Mouse (Mus musculus) neutrophil, adult 5-6 weeks (primary cell): ENCODE measurements around the gene Rtkn. TPM values are rescaled to one million over a fixed set of nuclear protein-coding genes. Genes with fewer than 3 reads are reported as not detected.

Experiments
- ATAC-seq: fragments of 151-379, 151-347 bp; 2 replicates; pipeline ENCODE4 v1.8.0; 2017; ENCODE audit warnings: mild to moderate bottlenecking, moderate TSS enrichment; ENCODE audit not compliant: insufficient number of reproducible peaks, poor library complexity, low FRiP score, severe bottlenecking; ENCODE audit errors: extremely low read depth
- total RNA-seq: library from RNA; stranded (forward); fragments of 200-1000 nt; gene quantifications from 2 replicates; pipeline ENCODE4 v1.2.3, GENCODE M21; 2017

Rtkn gene
- total RNA-seq, 1 experiment from 2014 or later = not detected

DNA sequence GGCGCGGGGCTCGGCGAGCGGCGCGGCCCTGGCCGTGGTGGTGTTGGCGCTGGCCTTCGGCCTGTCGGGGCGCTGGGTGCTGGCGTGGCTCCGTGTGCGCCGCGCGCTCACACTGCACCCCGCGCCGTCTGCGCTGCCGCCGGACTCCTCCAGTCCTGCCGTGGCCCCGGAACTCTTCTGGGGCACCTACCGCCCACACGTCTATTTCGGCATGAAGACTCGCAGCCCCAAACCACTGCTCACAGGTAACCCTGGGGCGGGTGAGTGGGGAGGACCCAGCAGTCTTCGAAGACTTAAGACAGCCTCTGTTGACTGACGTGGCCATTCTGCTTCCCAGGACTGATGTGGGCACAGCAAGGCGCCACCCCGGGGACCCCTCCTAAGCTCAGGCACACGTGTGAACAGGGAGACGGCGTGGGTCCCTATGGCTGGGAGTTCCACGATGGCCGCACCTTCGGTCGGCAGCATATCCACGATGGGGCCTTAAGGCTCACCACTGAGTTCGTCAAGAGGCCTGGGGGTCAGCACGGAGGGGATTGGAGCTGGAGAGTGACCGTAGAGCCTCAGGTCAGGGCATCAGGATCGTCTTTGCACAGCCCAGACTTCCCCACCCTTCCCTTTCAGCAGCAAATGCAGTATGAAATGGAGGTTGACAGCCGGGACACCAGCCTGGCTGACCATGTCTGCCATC lies 19.4 kb upstream of the Rtkn start:
- no peak for ATAC-seq

DNA sequence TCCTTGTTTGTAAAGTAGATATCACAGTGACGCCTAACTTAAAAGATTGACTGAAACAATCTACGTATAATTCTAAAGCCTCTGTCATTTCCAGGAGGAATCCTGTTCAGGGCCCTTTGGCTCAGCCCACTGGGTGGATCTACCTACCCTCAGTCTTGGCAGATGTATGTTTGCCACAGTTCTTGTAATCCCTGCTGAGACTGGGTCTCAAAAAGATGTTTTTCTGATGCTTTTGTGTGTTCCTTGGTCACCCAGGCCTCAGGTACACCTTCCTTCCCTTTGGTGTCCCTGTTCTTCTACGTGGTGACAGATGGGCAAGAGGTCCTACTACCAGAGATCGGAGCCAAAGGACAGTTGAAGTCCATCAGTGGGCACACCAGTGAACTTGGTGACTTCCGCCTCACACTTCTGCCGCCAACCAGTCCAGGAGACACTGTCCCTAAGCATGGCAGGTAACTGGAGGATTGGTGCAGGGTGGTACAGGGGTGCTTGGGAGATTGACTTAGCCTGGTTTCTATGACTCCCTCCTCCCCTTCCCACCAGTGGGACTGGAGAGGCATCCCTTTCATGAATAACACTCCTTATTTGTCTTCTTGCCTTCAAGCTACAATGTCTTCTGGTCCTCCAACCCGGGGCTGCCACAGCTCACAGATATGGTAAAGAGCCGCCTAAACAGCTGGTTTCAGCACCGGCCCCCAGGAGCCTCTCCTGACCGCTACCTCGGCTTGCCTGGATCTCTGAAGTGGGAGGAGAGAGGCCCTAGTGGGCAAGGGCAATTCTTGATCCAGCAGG lies 18.7 kb upstream of the Rtkn start:
- ATAC-seq = no peak

DNA sequence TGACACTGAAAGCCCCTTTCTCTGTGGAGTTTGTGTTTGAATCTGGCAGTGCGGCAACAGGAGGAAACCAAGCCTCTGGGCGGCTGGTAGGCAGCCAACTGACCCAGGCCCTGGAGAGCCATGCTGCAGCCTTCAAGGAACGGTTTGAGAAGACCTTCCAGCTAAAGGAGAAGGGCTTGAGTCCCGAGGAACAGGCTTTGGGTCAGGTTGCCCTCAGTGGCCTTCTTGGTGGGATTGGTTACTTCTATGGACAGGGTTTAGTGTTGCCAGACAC lies 18.2 kb upstream of the Rtkn start:
- ATAC-seq = no peak

DNA sequence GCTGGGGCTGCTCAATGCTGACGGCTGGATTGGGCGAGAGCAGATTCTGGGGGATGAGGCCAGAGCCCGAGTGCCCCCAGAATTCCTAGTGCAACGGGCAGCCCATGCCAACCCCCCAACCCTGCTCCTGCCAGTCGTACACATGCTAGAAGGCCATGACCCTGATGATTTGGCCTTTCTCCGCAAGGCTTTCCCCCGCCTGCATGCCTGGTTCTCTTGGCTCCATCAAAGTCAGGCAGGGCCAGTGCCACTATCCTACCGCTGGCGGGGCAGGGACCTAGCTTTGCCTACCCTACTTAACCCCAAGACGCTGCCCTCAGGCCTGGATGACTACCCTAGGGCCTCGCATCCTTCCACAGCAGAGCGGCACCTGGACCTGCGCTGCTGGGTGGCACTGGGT lies 17.6 kb upstream of the Rtkn start:
- no peak for ATAC-seq

DNA sequence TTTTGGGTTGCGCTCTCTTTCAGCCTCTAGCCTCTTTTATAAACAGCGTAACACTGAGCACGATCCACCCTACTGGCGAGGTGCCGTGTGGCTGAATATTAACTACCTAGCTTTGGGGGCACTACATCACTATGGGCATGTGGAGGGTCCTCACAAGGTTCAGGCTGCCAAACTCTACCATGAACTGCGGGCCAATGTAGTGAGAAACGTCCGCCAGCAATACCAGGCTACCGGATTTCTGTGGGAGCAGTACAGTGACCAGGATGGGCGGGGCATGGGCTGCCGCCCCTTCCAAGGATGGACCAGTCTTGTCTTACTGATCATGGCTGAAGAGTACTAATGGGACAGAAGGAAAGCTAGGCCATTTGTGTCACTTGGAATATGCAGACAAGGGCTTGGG lies 16.9 kb upstream of the Rtkn start:
- ATAC-seq = no peak

DNA sequence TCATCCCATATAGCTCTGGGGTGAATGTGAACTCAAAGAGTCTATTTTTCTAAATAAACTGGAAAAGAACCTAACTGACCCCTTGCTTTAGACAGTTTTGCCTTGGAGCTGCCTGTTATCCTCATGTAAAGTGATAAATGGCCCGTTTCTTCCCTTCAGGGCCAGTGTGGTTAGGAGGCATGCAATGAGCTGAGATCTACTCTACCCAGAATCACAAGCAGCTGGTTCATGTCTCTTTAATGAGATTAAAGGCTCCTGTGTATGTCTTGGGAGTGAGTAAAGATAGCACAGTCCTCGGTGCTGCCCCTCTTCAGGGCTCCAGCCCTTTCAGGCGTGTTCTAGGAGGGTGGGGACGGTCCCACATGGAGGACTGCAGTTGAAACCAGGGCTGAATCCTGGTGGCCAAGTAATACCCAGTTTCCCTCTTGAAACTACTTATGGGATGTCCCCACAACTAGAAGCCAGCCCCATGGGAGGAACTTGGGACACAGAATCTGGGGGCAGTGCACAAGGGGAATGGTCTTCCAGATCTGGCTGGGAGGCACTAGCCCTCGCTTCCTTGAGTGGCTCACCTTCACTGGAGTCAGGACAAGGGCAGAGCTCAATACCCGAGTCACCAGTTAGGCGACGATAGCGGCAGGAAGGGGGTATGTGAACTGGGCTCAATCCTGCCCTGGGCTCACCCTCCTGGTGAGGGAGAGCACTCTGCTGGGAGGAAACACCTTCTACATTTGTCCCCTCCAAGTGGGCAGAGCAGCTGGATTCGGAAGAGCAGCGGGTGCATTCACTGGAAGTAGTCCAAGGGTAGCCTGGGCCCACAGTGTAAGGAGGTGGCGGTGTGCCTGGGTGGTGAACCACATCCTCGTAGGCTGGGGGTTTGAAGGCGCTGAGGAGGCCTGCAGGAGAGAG lies 16.2 kb upstream of the Rtkn start:
- no peak for ATAC-seq

DNA sequence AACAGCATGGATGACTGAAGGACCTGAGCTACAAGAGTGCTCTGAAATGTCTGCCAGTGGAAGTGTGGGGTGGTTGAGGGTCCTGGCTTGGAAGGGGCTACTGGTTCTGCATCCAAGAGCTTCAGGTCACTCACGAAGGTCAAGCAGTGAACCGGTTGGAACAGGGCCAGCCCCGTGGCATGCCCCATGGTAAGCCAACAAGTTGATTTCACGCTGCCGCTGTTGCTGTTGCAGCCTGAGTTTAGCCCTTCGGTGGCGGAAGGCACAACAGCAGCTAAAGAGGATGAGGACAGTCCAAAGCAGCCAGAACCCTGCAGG lies 15.6 kb upstream of the Rtkn start:
- ATAC-seq = no peak

DNA sequence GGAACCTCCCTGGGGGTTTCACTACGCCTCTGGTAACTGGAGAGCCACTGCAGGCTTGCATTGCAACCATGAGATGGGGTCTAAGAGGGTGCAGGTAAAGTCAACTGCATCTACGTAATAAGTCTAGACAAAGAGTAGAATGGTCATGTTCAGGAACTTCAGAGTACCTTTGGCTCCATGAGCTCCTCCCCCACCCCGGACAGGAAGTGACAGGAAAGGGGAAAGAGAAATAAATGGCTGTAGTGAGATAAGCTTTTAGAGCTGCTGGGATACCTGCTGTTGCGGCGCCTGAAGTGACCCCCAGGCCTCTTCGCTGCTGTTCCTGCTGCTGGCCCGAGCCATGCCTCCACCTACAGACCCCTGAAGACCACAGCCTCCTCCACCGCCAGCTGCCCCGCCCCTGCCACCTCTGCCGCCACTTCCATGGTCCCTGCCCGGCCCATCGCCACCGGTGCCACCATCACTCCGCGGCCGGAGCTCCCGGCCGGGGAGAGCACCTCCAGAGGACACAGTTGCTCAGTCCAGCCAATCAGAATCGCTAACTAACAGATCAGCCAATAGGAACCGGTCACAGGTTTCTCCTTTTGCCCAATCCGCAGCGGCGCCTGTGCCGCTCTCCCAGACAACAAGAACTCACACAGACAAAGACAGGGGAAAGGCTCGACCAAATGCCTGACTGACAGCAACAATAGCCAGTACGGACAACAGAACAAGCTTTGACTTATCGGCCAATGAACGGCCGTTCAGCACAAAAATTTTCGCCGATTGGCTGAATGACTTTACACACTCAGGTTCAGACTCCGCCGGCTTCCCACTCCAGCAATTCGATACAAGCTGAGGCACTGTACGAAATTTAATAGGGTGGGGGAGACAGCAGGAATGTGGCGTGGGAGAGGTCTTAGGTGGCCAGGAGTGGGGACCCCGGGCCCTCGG lies 14.1 kb upstream of the Rtkn start, which contains the start of gene Wbp1:
Wbp1 (minus strand) TSS at position 630 of the 933 bp plus-strand sequence.
- ATAC-seq = peak; percentile 93

DNA sequence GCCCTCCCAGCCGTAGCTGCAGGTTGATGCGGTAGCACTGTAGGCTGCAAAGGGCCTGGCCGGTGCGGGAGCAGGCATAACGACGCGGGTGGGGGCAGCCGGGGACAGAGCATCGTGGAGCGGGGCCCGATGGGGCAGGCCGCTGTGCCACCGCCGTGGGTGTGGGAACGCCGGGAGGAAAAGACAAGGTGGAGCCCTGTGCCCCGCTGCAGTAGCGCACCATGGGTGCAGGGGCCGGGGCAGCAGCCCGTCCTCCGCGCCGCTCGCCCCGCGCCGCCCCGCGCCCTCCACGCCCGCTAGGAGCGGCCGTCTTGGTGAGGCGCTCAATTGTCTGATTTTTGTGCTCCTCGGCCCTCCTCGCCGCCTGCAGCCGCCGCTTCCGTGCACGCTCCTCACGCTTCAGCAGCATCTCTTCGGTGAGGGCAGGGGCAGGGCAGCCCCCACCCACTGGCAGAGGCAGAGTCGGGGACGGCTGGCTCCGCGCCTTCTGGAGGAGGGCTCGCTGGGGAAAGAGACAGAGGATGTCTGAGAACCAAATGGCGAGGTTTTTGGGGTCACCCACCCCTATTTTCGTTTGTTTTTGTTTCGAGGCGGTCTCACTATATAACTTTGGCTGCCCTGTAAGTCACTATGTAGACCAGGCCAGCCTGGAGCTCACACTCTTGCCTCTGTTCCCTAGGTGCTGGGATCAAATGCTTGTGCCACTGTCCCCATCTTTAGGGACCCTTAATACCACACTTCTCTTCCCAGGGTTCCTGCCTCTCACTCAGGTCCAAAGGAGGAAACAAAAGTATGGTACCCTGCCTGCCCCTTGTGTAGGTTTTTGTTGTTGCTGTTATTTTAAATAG lies 13.2 kb upstream of the Rtkn start:
- no peak for ATAC-seq

DNA sequence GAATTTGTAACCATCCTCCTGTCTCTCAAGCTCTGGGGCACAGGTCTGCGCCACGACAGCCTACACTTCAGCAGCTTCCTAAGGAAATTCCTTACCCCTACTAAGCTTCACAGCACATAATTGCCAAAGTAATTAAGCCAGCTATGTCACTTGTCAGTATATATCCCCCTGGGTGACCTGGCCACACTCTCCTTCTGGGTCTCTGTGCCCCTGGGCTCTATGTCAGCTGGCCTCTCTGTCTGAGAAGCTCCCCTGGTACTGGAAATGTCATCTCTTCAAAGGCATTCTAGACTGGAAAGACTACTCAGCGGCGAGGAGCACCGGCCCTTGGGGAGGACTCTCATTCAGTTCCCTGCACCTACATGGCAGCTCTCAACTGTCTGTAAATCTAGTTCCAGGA lies 12.3 kb upstream of the Rtkn start:
- ATAC-seq = no peak

DNA sequence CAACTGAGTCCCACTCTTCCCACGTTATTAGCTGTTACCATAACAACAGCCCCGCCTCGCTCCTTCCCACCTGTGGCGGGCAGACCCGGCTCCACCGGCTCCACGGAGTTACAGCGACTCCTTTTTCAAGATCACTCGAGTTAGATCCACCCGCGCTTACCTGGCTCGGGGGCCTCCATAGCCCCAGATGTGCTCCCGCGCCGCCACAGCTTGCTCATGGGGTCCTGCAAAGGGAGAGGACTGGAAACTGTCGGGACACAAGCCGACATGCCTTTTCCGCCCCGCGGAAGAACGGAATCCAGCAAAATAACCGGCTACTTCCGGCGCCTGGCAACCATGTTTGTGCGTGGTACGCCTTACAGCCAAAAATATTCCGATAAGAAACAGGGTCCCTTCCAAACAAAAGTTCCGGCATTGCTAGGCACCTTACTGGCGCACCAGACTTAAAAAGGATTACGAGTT lies 10.4 kb upstream of the Rtkn start:
- ATAC-seq = peak; percentile 59

DNA sequence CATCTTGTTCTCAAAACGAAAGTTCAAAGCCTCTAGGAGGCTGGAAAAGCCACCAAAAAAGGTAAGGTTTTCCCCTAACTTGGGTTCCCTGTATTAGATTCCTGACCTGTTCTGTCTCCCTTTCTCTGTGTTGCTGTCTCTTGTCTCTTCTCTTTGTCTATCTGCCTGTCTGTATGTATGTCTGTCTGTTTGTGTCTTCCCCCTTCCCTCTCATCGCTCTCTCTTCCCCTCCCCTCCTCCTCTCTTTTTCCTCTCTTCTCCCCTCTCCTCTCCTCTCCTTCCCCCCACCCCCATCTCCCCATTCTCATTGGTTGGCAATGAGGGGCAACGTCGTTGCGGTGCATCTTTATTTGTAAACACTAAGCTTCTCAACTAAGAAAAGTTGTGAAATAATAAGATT lies 9.9 kb upstream of the Rtkn start, which contains the start of gene Ino80b:
Ino80b (minus strand) TSS at position 101 of the 400 bp plus-strand sequence.
- no peak for ATAC-seq

DNA sequence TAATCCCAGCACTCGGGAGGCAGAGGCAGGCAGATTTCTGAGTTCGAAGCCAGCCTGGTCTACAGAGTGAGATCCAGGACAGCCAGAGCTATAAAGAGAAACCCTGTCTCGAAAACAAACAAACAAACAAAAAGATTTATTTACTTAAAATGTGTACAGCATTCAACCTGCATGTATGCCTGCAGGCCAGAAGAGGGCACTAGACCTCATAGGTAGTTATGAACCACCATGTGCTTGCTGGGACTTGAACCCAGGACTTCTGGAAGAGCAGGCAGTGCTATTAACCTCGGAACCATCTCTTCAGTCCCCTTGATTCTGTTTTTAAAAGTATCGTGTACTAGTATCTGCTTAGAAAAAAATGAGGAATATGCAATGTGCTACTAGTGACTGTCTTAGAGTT lies 7.8 kb upstream of the Rtkn start:
- no peak for ATAC-seq

DNA sequence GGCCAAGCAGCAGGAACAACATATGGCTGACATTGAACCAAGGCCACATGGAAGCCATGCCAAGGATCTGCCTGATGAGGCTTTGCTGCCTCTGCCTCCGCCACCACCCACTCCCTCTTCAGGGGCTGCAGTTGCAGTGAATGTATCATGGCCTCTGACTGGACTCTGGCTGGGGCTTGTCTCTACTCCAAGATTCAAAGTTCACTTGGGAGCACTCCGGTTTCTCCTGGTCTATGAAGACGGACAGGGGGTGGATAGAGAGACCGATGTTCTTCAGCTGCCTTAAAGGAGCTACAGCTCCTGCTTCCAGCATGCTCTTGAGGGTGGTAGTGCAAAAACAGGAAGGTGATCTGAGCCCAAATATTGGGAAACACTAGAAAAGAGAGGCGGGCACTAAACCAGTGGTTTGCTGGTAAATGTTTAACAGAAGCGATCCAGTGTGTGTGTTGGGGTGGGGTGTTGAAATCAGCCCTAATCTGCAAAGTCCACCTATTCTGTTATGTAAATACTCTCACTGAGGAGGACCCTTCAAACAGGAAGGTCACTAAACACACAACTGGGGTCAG lies 3.7 kb upstream of the Rtkn start:
- ATAC-seq = peak; percentile 54; the same call in 1 of the 2 replicates

DNA sequence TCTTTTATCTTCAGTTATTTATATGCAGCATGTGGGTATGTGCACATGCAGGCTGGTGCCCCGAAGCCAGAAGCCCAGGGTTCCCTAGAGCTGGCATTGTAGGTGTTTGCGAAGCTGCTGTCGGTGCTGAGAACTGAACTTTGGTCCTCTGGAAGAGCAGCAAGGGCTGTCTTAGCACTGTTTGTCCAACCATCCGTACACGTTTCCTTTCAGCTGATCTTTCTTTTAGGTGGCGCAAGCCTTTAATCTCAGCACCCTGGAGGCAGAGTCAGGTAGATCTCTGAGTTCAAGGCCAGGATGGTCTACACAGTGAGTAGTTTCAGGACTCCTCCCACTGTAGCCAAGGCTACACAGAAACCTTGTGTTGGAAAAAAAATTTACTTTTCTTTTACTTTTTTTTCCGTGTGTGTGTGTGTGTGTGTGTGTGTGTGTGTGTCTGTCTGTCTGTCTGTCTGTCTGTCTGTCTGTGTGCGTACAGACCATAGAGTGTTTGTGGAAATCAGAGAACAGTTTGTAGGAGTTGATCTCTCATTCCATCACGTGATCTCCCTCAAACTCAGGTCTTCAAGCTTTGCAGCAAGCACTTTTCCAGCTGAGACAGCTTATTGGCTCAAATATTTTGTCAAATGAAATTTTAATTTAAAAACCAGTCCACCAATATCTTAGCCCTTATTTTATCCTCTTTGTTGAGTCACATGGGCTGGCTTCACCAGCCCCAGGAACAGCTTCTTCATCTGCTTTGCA lies 2.9 kb upstream of the Rtkn start:
- no peak for ATAC-seq

DNA sequence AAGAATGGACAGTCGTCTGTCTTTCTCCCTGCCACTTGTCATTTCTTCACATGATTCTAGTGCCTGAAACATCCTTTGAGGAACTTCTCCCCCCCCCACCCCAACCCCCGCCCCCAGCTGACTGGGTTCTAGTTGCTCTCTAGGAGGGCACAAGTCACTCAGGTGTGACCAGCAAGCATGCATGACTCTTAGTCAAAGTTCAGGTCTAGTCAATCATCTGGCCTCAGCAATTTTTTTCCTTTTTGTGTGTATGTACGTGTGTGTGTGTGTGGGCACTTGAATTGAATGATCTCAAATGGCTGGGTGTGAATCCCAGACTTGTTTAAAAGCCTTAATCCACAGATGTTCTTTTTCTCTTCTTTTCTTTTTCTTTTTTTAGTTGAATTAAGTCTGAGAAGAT lies 1.0 kb upstream of the Rtkn start:
- ATAC-seq = no peak

DNA sequence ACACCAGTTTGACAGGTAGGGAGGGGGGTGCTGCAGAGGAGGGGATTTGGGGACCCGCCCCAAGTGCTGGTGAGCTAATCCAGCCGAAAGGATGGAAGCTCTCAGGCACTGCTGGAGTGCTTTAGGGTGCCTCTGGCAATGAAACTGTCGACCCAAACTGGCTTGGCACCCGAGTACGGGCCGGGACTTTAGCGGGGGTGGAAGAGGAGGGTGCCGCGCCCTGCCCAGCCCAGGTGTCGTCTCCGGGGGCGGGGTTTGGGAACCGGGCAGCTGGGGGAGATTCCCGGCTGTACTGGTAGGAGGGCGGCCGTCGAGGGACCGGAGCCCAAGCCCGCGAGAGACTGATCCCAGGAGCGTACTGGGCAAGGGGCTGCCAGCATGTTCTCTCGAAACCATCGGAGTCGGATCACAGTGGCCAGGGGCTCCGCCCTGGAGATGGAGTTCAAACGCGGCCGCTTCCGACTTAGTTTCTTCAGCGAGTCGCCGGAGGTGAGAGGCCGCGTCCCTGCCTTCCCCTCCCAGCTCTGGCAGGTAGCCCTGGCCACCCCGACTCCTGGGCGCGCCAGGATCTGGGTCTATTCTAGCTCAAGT lies 403 bp downstream of the Rtkn start:
- no peak for ATAC-seq
